Mouse (Mus musculus) mouse trophoblast stem cell (cell line): ENCODE results near the gene Moap1.

ENCODE experiments used
- in situ Hi-C, 2 experiments: fragments of 300-500 bp; cut with MseI, MboI; formaldehyde crosslinking; loops; 2 replicates in 1 of 2; 3 replicates in 1 of 2; pipeline ENCODE4 v1.15.1; 2025

Gene Moap1

DNA sequence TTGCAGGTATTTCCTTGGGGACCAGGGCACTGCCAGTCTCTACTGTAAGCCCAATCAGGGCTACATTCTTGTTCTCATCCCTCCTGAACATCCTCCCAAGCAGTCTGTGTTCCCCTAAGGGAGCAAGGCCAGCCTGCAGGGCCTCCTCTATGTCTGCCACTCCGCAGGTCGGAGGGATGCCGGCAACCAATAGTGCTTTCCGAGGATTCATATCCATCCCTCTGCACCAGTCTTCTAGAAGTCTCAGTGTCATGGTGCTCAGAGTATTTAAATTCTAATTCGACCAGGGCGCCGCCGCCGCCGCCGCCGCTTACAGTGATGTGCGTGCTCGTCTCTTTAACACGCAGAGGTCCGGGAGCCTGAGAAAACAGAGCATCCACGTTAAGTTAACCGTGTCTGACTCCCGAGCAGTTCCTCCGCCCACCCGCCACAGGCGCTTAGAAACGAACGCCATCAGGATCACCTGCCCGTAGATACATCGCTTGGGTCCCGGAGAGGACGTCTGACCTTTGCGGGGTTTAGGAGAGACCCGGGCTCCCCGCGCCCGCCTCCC lies 349 bp downstream of the Moap1 start:
- in situ Hi-C loops = no loop called here

DNA sequence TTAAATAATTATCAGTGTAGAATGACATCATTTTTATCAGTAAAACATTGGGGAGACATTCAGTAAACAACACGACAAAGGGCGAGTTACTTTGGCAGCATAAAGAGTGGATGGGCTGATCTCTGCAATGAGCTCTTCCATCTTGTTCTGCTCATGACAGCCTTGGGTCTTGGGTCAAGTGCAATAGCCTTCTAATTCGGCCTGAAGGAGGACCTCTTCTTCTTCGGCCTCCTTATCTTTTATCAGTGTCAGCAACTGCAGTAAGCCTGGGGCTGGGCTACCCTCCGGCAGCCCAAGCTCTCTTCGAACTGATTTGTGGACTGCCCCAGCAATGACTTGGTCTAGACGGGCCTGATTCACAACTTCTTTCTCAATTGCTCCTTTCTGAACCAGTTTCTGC lies 1.4 kb downstream of the Moap1 start:
- in situ Hi-C loops = no loop called here

DNA sequence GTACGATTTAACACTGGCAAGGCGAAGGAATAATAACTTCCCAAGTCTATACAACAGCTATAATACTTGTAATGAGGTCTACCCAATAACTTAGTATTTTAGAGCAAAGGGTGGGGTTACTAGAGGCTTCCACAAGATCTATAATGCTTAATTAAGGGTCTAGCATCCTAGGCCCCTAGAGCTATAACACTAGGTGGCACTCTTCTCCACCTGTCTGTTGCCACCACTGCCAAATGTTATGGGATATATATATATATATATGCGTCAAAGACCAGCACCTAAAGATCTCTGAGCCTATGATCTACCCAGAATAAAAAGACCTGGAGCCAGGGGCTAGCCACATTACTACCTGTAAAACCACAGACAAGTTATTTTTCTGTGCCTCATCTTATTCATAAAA lies 3.2 kb downstream of the Moap1 start:
- in situ Hi-C loops = no loop called here

DNA sequence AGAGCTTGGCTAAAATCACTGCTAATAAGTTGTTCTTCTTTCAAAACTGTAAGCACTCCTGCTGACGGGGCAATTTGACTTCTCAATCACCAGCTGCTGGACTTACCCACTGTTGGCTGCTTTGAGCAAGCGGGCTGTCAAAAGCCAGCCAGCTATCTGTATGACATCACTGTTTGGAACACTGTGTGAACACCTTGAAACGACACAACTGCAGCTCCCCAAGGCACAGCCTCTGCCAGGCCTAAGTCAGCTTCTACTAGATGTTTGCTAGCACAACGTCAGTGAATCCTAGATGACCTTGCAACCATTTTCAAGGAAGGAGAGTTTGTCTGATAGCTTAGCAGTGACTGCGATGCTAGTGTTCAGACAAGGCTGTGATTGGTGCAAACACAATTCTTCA lies 4.4 kb downstream of the Moap1 start:
- in situ Hi-C loops = no loop called here

DNA sequence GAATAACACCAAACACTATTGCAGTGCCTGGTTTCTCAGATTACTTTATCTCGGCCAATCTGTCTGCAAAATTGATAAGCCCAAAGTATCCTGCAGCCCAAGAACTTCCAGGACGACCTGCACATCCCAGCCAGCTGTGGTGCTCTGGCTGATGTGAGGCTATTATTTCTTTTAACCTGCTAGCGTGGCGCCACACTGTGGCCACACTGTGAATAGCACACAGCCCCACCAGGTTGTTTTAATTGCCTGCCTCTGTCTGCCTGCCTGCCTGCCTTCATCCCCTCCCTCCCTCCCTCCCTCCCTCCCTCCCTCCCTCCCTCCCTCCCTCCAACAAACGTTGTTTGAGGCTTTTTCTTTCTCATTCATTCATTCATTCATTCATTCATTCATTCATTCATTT lies 10.1 kb downstream of the Moap1 start:
- in situ Hi-C loops = no loop called here

DNA sequence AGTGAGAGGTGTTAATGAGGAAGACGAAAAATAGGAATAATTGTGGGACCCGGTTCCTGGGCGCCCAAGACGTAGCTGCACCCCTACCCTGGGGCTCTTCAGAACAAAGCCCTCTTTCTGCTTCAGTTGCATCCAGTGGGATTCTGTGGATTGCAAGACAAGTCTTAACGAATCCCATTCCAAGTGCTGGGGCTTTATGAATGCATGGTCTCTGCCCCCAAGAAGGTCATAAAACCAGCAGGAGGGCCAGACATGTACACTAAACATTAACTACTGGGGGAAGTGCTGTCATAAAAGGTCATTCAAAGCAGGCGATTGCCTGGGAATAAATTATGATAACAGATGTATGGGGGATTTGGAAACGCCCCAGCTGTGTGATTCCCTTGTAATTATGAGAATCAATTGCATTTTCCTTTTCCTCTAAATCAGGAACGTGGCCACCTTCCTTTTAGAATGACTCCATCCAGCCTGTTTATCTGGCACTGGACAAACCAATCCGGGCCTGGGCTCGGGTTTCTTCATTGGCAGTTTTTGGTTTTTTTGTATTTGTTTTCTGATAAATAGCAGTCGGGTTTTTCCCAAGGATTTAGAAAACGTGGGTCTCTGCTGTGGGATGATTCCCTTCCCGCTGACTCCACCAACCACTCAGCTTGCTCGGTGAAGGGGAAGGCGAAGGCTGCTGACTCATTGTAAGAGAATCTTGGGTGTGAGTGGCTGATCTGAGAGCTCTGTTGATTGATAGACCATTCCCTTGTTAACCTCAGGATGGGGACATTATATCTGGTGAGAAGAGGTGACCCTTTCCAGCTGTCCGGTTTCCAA lies 12.5 kb downstream of the Moap1 start:
- in situ Hi-C loops = no loop called here

DNA sequence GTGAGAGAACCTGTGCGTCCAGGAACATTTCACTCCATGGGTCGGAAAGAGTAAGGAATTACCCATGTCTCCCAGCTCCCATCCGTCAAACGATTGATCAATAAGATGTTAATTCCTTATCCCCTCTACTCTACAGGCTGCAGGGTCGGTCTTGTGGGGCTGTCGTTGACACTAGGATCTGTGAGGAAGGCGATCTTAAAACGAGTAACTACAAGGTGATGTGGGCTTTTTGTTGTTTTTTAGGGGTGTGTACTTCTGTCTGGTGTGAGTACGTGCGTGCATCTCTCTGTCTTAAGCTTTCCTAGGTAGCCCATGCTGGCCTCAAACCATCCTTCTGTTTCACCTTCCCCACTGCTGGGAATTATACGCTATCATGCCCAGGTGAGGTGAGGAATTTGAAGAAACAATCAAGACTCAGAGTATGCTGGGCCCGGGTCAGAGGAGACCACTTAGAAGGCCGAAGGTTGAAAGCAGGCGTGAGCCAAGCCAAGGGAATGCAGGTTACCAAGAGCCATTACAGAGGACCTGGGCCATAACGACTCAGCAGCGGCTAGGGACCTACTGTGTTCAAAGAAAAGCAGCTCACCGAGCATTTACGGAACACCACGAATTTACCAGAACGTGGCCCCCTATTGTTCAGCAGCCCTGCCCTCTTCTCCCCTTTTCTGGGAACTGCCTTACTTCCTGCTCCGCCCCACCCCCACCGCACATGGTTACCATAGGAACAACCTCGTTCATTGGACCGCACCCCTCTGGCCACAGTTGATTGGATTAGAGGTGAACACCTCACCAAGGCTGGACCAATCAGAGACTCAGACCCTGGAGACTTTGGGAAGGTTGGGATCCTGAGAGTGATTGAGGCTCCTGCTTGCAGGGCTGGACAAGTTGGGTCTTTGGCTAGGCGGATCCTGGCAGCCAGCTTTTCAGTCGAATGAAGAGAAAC lies 13.3 kb downstream of the Moap1 start:
- in situ Hi-C loops = loop anchor here (10.0 kb wide), 2 partner anchors 155 to 205 kb away; no protein-coding TSS in a partner anchor

DNA sequence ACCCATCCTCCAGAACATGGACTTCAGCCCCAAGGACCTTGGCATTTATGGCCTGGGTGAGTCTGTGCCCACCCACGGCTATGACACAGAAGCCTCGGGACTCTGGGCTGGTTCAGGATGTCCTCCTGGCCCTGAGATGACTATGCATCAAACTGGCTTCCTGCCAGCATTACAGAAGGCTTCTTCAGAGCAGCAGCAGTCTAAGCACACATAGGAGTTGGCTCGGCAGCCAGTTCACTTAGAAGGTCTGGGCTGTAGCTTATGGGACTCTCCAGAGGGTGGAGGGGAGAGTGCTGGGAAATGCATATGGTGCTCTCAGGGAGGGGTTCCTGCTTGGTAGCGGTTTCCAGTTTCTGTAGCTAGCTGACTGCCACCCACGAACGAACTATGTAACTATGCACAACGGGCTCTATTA lies 17.7 kb downstream of the Moap1 start:
- in situ Hi-C loops = loop anchor here (10.0 kb wide), 2 partner anchors 151 to 201 kb away; no protein-coding TSS in a partner anchor

DNA sequence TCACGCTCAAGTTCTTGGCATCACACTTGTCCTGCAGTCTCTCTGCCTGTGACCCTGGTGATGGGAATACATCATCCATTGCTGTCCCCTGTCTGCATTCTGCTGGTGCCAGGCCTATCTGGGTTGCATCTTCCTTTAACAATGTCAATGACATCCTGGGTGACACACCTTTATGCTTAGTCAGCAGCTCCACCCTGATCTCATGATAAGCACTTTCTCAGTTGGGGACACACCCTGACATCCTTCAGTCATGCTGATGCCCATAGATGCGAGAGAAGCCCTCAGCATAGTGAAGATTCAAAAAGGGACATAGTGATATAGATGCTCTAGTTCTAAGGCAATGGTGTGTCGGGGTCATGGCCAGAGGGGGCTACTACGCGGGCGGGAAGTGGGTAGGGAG lies 18.3 kb downstream of the Moap1 start:
- in situ Hi-C loops = loop anchor here (10.0 kb wide), 2 partner anchors 150 to 200 kb away; no protein-coding TSS in a partner anchor

DNA sequence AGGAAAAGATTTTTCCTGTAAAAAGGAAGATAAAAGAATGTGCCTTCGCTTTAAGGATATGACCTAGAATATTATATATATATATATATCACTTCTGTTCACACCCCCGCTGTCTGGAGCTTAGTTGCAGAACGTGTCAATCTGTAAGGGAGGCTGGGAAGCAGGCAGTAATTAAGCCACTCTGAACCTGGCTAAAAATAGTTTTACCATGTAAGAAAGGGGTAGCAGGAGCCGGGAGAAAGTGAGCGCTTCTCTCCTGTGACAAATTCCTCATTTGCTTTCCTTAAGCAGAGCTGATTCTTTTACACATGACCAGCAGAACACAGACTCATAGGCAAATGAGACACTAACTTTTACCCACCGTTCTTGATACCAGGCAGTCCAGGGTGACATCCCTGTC lies 19.6 kb downstream of the Moap1 start:
- in situ Hi-C loops = loop anchor here (10.0 to 25.0 kb wide), 3 partner anchors 149 to 212 kb away; no protein-coding TSS in a partner anchor

DNA sequence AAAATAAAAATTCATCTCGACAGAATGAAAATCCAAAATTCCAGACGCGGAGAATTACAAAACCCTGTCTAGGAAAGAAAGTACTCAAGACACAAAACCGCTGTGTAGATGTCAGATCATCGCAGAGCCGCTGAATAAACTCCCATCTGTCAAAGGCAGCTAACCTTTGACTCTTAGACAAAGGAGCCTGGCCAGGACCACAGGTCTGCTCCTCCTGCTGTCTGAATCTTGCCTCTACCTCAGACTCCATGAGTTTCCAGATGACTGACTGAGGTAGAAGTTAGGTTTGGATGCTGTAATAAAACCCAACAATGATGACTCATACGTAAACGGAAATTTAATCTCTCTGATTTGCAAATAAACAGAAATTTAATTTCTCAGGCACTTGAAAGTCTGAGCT lies 20.5 kb downstream of the Moap1 start:
- in situ Hi-C loops = loop anchor here (10.0 to 25.0 kb wide), 3 partner anchors 148 to 211 kb away; no protein-coding TSS in a partner anchor

DNA sequence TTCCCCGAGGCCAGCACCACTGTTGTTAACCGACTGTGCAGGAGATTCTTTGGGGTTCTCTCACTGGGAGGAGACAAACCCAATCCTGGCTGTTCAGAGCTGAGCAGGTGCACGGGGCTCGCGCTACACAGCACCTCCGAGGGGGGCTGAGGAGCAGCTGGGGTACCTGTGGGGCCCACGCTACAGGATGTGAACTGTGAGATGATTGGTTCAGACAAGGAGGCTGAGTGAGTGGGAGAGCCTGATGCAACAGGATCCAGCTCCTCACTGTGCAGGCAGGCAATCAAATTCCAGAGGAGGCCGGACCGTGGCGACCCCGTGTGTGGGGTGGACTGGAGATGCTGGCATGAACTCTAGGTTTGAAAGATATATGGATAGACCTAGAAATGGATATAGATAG lies 21.0 kb downstream of the Moap1 start:
- in situ Hi-C loops = loop anchor here (10.0 to 25.0 kb wide), 3 partner anchors 148 to 210 kb away; no protein-coding TSS in a partner anchor

DNA sequence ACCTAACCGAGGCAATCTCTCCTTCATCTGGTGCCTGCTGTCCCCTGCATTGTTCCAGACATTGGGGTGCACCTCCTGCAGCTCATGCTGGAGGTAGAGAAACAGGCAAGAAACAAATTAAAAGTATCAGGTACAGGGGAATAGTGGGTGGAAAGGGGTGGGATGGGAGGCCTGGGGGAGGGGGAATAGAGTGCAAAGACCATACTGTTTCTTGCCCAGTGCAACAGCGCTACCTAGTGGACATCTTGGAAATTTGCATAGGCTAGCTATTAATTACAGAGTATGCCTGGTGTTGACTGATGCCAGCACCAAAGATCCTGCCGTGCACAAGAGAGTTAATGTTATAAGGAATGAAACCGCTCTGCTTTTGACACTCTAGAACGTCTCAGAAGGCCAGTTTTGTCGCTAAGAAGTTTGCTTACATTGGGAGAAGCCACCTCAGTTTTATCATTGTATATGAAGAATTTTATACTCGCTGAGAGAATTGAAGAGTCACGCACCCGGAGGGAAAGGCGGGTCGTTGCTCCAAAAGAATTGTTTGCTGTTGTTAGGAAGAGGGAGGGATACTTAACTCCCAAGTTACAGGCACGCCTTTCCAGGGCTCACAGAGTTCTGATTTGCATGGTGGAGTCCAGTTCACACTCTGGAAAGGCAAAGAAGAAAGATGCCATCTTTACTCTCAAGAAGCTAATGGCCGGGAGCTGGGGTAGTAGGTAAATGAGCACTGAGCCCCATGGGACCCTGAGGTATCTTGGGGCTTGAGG lies 23.7 kb downstream of the Moap1 start:
- in situ Hi-C loops = loop anchor here (10.0 to 25.0 kb wide), 3 partner anchors 145 to 207 kb away; no protein-coding TSS in a partner anchor

DNA sequence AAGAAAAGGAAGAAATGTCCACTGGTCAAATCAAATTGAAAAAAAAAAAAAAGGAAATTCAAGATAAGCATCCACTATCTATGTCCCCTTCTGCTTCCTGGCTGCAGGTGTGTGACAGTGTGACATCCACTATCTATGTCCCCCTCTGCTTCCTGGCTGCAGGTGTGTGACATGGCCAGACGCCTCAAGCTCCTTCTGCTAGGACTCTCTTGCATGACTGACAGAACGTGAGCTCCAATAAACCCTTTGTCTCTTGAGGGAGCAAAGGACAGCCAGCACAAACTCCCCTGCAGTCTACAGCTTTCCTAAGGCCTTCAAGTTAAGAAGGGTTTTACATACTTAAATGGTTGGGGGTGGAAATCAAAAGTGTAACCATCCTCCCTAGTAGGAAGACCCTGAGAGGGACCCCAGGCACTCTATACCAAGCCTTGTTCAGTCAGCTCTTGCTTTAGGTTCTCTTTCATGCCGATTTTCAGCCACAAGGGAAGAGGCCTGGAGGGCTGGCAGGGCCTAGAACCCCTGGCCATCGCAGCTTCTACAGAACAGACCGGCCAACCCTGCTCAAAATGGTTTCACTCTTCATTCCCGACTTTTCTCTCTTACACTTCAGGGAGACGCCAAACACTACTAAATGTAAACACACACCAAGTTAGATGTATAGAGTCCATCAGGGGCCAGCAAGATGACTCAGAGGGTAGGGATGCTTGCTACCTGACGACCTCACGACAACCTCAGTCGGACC lies 28.6 kb downstream of the Moap1 start:
- in situ Hi-C loops = loop anchor here in 1 of 2 experiments (25.0 kb wide), 1 partner anchor 203 kb away; no protein-coding TSS in a partner anchor

DNA sequence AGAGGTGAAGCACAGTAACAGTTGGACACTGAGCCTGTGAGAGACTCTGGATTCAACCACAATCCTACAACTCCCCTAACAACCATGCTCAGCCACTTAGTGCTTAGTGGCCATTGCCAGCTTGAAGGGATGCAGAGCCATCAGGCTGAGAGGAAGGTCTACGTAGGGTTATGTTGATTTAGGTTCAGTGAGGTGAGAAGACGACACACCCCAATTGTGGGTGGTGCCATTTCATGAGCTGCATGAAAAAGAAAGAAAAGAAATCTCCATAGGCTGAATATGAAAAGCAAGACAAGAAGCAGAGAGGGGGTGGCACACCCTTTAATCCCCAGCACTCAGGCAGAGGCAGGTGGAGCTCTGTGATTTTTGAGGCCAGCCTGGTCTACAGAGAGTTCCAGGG lies 29.3 kb downstream of the Moap1 start:
- in situ Hi-C loops = loop anchor here in 1 of 2 experiments (25.0 kb wide), 1 partner anchor 202 kb away; no protein-coding TSS in a partner anchor

DNA sequence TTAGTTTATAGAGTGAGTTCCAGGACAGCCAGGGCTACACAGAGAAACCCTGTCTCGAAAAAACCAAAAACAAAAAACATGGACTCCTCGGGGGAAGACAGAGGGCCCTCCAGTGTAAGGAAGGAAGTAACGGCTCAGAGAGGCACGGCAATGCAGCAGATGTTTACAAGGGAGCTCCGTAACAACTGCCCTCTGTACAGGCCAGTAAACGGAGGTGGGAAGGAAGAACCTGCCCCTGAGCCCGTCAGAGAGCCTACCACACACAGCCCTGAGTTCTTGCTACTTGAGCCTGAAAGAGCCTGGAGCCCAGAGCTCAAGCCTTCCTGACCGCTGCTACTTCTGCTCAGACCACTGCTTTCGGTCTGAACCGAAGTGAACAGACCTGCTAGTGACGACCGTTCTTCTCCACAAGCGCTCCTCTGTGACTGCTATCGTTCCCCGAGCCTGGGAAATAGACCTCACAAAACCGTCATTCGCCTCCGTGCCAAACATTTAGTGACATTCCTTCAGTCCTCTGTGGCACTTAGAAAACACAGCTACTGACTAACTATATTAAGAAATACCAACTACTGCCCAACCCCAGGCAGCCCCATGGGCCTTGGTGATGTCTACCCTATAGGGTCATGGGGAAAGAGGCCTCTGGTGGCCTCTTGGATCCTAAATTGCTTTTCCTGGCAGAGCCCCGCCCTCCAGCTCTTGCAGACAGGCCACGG lies 30.2 kb downstream of the Moap1 start:
- in situ Hi-C loops = loop anchor here in 1 of 2 experiments (25.0 kb wide), 1 partner anchor 201 kb away; no protein-coding TSS in a partner anchor

DNA sequence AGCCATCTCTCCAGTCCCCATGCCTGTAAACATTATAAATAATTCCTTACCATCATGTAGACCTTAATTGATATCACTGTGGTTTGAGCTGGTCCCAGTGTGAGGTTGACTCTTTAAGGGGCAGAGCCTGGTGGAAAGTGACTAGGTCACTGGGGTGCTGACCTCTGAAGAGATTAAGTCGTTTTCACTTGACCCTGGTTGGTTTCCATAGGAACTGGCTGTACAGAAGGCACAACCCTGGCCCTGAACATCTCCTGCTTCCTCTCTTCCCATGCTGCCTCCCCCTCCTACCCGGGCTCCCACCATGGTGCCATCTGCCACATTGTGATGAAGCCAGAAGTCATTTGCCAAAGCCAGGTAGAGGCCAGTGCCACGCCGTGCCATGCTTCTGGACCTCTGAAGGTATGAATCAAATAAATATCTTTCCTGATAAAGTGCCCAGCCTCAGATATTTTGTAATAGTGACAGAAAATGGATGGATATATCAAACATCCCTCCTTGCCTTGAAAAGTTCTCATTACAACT lies 32.5 kb downstream of the Moap1 start:
- in situ Hi-C loops = loop anchor here in 1 of 2 experiments (25.0 kb wide), 1 partner anchor 199 kb away; no protein-coding TSS in a partner anchor

DNA sequence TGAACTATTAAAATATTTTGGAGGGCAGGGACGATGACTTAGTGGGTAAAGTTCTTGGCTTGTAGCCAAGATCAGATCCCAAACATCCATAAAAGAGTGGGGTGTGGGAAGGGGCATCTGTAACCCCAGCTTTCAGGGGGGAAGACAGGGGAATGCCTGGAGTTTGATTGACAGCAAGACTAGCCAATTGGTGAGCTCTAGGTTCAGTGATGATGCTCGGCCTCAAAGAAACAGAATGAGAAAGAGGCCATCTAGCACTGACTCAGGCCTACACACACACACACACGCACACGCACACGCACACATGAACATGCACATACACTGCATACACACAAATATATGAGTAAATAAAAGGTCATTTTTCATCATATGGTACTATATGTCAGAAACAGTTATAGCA lies 33.6 kb downstream of the Moap1 start:
- in situ Hi-C loops = loop anchor here in 1 of 2 experiments (25.0 kb wide), 1 partner anchor 198 kb away; no protein-coding TSS in a partner anchor

DNA sequence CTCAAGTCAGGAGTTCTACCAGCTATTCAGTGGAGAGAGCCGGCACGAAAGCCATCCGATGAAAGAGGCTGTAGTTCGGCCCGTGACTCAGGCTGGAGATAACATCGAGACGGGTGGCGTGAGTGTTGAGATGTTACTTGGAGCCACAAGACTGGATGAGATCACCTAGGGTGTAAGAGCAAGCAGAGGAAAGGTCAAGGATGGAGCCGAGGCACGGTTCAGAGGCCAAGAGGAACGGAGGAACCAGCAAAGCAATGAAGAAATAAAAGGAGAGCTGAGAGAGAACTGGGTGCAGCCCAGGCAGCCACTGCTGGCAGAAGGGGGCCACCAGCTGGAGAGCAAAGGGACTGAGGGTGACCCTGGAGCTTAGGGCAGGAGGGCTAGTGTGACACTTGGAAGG lies 35.2 kb downstream of the Moap1 start:
- in situ Hi-C loops = loop anchor here in 1 of 2 experiments (25.0 kb wide), 1 partner anchor 196 kb away; no protein-coding TSS in a partner anchor
